Mouse (Mus musculus) CH12F3 (cell line): Measurements from ENCODE around the gene Best2.

Experiments used
- in situ Hi-C: fragments of 300-500 bp; cut with MboI; formaldehyde crosslinking; loops from 2 replicates; pipeline ENCODE4 v1.14.3; 2020; ENCODE audit warnings: low sequenced_read_pairs

Gene Best2

DNA sequence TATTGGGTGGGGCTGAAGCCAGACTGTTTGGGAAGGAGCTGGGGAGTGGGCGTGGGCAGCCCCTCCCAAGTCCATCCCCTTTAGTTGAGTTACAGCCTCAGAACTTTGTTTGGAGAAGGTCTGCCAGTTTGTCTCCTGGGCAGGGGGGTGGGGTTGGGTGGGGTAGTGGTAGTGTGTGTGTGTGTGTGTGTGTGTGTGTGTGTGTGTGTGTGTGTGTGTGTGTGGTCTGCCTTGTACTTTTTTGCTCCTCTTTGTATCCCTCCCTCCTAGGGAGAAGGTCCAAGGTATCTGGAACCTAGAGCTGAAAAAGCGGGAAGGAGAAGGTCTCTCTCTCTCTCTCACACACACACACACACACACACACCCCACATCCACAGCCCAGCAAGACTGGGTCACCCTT, at the start of gene Best2:
TSS of gene Best2 (minus strand) at position 101 of the 400 bp plus-strand sequence.
- in situ Hi-C loops, result no loop called here

DNA sequence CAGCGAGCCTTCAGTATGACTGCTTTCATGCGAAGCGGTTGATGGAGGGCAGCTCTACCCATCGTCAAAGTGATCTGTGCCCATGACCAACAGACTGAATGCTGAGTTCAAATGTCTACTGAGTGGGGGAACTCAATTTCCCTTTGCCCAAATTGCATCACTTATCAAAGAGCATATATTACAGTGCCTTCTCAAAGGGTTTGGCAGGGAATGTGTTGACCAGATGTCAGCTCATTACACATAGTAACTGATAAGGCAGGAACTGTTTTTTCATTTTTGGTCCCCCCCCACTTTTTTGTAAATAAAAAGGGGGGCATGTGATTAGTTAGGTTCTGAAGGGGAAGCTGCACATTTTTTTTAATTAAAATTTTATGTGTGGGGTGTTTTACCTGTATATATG, 48.3 kb upstream of the Best2 start:
- in situ Hi-C loops, result no loop called here

DNA sequence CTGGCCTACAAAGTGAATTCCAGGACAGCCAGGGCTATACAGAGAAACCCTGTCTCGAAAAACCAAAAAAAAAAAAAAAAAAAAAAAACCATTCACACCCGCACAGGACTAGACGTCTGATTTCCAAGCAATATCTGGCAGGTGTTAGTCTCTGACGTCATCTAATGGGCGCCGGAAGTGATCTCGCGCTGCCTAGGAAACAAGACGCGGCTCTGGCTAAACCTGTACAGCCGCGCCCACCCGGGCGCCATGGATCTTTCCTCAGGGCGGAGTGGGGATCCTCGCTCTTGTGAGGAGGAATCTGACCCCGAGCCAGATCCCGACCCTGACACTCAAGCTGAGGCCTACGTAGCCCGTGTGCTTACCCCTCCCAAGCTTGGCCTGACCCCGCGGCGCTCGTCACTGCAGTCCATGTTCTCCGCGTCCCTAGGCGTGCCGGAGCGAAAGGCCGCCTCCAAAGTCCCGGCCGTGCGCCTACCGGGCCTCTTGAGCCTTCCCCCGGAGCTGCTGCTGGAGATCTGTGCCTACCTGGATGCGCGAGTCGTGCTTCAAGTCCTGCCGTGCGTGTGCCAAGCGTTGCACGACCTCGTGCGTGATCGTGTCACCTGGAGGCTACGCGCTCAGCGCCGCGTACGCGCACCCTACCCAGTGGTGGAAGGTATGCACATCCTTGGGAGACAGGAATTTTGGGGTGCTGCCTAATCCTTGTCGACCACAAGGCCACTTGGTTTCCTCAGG, 45.7 kb upstream of the Best2 start, which contains the start of gene Fbxw9:
TSS of gene Fbxw9 (plus strand) at position 177 of the 738 bp plus-strand sequence.
- in situ Hi-C loops, result no loop called here

DNA sequence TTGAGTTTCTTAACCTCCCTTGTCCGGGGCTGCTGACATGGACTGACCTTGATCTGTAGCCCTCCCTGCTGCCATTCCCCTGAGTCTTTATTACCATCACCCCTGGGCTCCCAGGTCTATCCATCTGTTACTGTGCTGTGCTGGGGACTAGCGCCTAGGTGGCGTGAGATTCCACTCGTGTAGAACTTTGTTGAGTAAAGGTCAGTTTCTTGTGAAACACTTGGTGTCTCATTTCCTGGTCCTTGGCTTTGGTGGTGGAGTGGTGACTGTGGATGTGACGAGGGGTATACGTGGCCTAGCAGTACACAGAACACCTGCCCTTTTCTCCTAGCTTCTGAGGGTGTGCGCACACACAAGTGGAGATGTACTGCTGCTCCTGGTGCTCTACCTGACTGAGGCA, 43.0 kb upstream of the Best2 start:
- in situ Hi-C loops, result no loop called here

DNA sequence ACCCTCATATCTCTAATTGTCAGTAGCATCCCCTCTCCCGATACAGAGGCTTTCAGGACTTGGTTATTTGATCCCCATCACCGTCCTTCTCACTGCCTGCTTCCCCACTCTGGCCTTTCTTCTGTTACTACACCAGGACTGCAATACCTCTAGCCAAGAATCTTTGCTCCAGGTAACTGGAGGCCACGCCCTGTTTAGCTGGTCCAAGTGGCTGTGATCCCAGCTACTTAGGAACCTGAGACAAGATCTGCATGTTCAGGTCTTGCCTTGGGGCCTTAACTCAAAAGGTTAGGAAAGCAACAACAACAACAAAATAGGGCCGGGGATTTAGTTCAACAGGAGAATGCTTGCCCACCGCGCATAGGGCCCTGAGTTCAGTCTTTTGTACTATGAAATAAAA, 29.3 kb upstream of the Best2 start:
- in situ Hi-C loops, result no loop called here

DNA sequence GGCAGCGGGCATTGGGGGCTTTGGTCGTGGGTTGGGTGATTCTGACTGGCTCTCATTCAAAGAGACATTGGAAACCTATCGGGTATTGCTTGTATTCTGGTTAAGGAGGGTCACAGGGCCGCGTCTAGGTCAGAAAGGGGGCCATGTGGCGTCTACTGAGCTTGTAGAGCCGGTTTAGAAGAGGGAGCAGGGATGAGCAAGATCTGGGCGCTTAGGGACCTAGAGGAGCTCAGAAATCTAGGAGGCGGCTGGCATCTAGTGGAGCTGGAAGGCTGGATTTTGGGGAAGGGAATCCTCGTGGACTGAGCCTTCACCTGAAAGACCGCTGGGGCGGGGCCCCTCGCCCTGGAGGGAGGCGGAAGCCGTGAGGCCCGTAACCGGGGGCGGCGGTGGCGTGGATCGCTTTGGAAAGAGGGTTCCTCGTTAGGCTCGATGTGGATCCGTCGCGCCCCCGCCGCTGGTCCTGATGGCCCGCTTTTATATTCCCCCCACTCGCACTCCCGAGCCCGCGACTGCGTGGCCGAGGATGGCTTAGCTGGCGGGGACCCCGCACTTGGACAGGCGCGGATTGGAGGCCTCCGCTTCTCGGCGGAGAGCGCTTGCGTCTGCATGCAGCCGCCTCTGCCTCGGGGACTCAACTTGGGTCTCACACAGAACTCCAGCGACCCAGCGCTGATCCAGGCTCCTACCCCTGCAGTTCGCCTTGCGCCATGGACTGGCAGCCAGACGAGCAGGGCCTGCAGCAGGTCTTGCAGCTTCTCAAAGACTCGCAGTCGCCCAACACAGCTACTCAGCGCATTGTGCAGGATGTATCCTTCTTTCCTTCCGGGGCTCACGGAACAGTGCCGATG, 23.6 kb upstream of the Best2 start:
- in situ Hi-C loops, result no loop called here

DNA sequence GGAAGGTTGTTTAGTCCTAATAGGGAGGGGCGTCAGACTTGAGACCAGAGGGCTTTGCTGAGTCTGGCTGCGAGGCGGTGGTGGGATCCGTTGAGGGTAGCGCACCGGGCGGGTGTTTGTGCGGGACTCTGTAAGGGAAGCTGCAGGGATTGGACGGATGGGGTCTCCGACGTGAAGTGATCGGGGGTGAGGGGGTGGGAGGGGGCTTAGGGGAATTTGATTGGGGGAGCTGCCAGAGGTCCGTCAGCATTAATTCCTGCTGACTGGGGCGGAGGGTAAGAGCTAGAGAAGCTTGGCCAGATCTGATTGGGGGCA, 23.0 kb upstream of the Best2 start:
- in situ Hi-C loops, result no loop called here

DNA sequence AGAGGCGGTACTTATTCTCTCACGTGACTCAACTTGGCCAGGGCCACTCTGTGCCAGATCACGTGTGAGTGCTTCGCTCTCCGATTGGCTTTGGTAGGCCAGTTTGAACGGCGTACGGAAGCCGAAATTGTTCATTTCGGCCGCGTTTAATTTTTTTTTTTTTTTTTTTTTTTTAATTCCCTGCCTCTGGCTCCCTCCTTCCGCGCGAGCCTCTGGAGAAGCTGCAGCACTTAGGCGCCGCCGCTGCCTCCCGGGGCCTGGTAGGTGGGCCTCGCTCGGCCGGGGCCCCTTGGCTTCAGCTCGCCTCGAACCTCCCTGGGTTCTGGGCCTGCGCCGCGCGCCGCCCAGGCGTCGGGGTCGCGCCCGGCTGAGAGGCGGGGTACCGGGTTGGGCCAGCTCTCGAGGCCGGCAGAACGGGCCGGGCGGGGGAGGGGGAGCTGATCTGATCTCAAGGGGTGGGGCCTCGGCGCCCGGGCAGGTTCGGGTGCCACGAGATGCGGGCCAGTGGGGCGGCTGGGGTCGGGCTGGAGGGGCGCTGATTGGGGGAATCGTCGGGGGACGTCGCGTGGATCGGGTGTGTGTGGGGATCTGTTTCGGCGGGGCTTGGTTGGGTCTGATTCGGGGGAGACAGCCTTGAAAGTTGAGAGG, 22.5 kb upstream of the Best2 start, which contains the start of gene Tnpo2:
TSS of gene Tnpo2 (plus strand) at position 198 of the 648 bp plus-strand sequence.
- in situ Hi-C loops, result no loop called here

DNA sequence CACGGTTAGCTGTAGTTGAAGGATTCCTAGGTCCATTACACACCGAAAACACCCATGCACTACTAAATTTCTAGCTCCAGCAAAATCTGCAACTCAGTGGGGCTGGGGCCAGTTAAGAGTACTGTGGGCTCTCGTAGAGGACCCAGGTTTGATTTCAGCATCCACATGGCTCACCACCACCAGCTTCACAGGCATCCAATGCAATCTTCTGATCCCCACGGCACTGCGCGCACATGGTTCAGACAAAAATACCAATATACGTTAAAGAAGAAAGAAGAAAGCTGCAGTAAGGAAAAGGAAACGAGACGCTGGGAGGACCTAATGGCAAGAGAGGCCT, 22.0 kb upstream of the Best2 start:
- in situ Hi-C loops, result no loop called here

DNA sequence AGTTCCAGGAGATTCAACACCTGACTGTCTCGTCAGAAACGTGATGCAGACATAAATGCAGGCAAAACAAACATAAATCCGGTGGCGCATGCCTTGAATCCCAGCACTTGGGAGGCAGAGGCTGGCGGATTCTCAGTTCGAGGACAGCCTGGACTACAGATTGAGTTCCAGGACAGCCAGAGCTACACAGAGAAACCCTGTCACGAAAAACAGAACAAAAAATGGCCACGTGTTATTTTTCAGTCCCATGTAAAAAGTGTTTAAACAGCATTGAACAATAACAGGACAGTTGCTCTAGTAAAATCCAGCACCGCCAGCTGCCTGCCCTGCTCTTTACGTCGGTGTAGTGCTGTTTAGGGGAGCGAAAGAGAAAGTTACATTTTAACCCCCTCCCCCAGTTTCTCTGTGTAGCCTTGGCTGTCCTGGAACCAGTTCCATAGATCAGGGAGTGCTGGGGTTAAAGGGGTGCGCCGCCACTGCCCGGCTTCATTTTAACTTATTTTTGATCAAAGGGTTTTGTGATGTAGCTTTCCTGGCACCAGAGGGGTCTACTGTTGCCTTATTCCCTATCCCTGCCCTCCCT, 21.5 kb upstream of the Best2 start:
- in situ Hi-C loops, result no loop called here

DNA sequence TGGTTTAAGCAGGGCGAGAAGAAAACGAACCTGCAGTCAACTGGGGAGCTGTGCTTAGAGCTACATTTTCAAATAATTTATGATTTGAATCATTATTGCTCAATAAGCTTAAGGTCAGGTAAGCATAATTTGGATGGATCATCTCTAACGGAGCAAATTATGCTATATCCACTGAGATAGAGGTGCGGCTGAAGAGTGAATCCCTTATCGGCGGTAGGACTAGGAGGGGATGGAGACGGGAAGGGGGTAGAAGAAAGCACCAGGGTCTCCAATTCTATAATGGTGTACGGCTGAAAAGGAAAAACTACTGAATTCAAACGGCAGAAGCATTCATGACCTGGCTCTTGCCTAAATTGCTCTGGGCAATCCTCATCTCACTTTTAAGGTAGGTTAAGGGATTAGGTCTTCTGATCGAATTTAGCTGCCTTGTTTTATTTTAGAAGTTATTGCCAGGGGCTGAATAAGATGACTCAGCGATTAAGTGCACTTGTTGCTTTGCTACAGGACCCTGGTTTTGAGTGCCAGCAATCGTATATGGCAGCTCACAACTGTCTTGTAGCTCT, 20.9 kb upstream of the Best2 start:
- in situ Hi-C loops, result no loop called here

DNA sequence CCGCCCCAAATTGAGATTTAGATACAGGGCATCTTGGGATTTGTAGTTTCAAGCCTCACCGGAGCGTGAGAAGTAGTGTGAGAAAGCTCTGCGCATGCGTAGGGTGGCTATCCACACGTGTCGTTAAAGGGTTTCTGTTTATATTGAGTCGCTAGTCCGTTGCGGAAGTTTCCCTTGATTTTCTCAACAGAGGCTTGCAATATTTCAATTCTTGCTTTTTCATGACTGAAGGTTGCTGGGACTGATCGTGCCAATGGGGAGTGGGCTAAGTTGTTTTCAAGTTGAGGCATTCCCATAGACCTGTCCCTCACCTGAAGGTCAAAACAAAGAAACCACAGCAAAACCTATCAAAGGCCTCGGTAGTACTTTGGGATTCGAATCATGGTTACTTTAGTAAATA, 20.4 kb upstream of the Best2 start:
- in situ Hi-C loops, result no loop called here

DNA sequence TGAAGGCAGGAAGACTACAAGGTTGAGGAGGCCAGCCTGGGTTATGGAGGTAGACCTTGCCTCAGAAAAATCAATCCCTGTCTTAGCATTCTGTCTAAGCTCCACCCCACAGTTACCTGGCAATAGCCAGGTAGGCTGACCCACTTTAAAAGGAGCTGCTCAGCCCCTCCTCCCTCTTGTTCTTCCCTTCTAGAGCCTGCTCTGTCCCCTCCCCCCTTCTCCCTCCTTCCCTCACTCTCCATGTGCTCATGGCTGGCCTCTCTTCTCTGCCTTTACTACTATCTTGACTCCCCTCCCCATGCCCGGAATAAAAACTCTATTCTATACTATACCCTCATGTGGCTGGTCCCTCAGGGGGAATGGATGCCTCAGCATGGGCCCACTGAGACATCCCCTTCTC, 19.5 kb upstream of the Best2 start:
- in situ Hi-C loops, result no loop called here

DNA sequence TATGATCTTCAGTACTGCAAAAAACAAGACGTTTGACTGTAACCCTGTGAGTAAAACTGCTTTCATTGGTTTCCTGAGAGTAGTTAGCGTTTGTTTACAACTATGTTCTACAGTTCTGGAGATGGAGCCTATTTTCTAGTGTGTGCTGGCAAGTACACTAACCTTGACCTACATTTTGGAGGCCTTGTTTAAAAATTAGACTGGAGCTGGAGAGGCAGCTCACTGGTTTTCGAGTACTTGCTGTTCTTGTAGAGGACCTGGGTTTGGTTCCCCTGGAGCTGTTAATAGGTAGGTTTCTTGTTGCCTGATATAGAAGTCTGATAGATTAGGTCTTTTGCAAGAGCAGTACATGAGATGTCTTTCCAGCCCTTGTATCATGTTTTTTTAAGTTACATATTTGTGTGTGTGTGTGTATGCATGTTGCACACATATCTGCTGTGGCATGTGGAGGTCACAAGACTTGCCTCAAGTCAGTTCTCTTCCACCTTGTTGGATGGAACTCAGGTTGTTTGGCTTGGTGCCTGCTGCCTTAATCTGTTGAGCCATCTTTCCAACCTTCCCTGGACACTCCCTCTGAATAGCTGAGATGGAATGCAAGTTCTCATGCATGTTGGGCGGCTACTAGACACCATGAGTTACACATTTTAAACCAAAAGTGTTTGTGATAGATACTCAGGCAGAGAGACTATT, 18.4 kb upstream of the Best2 start:
- in situ Hi-C loops, result no loop called here

DNA sequence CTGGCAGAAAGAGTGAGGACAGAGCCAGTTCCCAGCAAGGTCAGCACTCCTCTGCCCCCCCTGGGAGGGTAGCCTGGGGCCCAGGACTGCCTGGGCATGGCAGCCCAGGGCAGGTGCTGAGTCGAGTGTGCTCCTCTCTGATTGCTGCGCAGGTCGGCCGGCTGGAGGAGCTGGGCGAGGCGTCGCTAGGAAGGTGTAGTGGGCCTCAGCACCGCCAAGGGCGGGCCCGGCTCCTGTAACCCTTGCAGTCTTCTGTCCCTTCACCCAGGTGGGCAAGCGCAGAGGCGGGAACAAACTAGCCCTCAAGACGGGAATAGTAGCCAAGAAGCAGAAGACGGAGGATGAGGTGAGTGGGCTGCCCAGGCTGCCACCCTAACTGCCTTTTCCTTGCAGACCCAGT, 14.9 kb upstream of the Best2 start:
- in situ Hi-C loops, result no loop called here

DNA sequence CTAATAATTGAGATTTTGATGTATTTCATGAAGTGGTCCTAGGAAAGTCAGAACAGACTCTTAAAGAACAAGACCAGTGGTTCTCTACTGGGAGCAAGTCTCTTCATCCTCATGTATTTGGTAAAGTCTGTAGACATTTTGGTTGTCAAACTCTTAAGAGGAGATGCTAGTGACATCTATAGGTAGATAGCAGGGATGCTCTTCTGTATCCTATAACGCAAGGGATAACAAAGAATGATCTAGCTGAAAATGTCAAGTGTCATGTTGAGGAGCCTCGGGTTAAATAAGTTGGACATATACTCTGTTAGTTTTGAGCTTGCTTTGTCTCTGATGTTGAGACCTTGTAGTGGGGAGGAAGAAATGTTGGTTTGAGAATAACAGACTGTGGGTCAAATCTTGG, 13.6 kb upstream of the Best2 start:
- in situ Hi-C loops, result no loop called here

DNA sequence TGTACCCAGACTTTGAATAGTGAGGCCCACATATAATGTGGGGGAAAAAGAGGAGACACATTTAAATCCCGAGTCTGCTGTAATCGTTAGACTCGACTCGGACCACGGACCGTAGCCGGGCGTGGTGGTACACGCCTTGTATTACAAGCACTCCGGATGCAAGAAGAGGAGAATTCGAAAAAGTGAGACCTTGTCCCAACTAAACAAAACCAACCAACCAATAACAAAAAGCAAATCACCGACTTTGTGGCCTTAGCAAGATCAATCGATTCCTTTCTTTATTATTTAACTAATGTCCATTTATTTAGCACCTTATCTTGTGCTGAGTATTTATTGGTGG, 13.2 kb upstream of the Best2 start:
- in situ Hi-C loops, result no loop called here

DNA sequence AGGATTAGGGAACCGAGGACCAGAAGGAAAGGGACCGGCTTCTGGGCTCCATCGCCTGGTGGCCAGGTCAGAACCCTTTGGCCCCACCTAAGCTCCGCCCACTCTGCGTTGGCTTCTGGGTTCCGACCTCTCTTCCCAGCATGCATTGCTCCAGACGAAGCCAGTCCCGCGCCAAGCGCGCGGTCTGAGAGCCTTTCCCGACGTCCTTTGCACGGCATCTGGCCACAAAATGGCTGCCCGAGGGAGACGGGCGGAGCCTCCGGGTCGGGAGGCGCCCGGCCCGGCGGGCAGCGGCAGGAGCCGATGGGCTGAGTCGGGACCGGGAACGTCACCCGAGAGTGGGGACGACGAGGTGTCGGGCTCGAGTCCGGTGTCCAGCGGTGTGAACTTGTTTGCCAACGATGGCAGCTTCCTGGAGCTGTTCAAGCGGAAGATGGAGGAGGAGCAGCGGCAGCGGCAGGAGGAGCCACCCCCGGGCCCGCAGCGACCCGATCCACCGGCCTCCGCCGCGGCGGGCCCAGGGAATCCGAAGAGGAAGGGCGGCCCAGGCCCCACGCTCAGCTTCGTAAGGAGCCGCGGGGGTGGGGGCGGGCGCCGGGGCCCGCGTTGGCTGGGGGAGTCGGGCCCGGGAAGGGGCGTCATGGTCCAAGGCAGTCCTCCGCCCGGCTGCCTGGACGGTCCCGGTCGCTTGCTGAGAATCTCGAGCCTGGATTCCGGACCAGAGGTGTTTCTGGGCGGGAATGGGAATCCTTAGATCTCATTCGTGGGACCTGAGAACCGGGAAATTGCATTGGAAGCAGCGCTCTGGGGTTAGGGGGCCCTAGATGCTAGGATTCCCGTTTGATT, 12.6 kb upstream of the Best2 start, which contains the start of gene Trir:
TSS of gene Trir (plus strand) at position 154 of the 846 bp plus-strand sequence.
- in situ Hi-C loops, result no loop called here

DNA sequence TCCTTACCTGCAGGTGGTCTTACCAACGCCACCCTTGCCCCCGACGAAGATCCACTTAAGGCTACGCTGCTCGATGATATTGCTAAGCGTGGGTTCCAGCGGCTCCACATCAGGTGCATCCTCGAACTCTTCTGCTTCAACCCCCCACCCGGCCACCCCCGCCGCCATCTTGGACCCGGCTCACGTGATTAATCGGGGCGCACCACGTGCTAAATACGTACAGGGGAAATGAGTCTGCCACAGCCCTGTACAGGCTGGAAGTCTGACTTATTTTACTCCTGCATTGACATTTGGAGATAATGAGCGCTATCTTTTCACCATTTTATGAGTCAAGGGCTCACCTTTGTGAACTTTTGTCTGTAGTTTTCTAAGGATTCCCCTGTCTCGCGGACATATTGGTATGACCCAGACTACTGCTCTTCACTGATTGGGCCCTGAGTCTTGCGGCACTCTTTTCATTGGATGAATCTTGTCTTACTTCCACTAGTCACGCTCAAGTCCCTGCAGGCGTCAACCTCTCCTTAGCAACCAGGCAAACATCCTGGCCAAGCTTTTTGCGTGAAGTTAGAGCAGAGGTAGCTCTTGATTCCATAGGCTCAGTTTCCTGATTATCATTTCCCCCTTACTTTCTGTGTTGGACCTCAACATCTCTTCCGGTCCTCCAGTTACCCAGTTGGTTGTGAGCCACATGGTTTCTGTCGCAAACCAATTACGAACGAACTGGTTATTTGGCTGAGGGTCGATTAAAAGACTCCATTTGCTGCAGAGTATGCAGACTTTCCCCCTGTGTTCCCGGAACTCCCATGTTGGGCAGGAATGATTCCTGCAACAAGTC, 11.0 kb upstream of the Best2 start, which contains the start of gene Asna1:
TSS of gene Asna1 (minus strand) at position 184 of the 835 bp plus-strand sequence.
- in situ Hi-C loops, result no loop called here
